30 mouse cellular contexts compared by ENCODE assay signal in genomic region chr10:76872736-76873135, GRCm38 (mm10).
DNase-seq lines count a peak whose midpoint lies in the region; ATAC-seq lines count a peak whose summit lies in the region.
"Had no signal": no experiment of that assay in that cellular context is flagged by ENCODE, and none has a peak within 500 bp of the region (broad histone marks: within the 10 kb centered on the region; RNA-seq: fewer than 3 reads in every experiment).

No protein-coding gene starts in this region.

- peaks cover 11% of the 10 kb centered on the region for H3K4me1 ChIP-seq in neural tube, embryonic 15.5 days
- H3K4me1 ChIP-seq: limb, embryonic 13.5 days; megakaryocyte, embryonic 14.5 days; neural tube, embryonic 12.5 days; stomach, embryonic 15.5 days had no signal

- H3K4me2 ChIP-seq in neural tube, embryonic 15.5 days: no peak overlapping the region
- H3K4me2 ChIP-seq: embryonic facial prominence, embryonic 12.5 days; heart, embryonic 12.5 days; hindbrain, embryonic 13.5 days; limb, embryonic 13.5 days; liver, embryonic 12.5 days; midbrain, embryonic 12.5 days; neural tube, embryonic 12.5 days; stomach, embryonic 15.5 days had no signal

- no peak for ATAC-seq in neural tube, embryonic 15.5 days (ENCODE audit: low FRiP score)
- ATAC-seq: activated CD4-positive, CD25-positive, alpha-beta regulatory T cell, adult 4 months; CD4-positive, CD25-positive, alpha-beta regulatory T cell, adult 4 months; forebrain, embryonic 14.5 days; intestine, embryonic 16.5 days; liver, embryonic 12.5 days; liver, postnatal 0 days had no signal

- H3K36me3 ChIP-seq in neural tube, embryonic 15.5 days: no peaks in the 10 kb centered on the region
- H3K36me3 ChIP-seq: embryonic facial prominence, embryonic 12.5 days; heart, embryonic 12.5 days; hindbrain, embryonic 13.5 days; limb, embryonic 13.5 days; liver, embryonic 12.5 days; midbrain, embryonic 12.5 days; neural tube, embryonic 12.5 days; stomach, embryonic 15.5 days had no signal

- no peak overlapping the region for H3K27ac ChIP-seq in neural tube, embryonic 15.5 days (replicated peaks)
- H3K27ac ChIP-seq: embryonic facial prominence, embryonic 12.5 days; hindbrain, embryonic 13.5 days; left cerebral cortex, adult 2 months; limb, embryonic 13.5 days; liver, embryonic 12.5 days; midbrain, embryonic 12.5 days; neural tube, embryonic 12.5 days; stomach, embryonic 15.5 days had no signal

- 90% methylated on average over 8 of the region's 8 CpGs for WGBS in neural tube, embryonic 15.5 days

- no peak overlapping the region for H3K9ac ChIP-seq in neural tube, embryonic 15.5 days (replicated peaks)
- H3K9ac ChIP-seq: embryonic facial prominence, embryonic 12.5 days; heart, embryonic 12.5 days; hindbrain, embryonic 13.5 days; limb, embryonic 13.5 days; liver, embryonic 12.5 days; liver, postnatal 0 days; midbrain, embryonic 12.5 days; neural tube, embryonic 12.5 days; stomach, embryonic 15.5 days had no signal

- no peak overlapping the region for H3K4me3 ChIP-seq in neural tube, embryonic 15.5 days (replicated peaks)
- H3K4me3 ChIP-seq: embryonic facial prominence, embryonic 12.5 days; heart, embryonic 12.5 days; hindbrain, embryonic 13.5 days; left cerebral cortex, adult 2 months; limb, embryonic 13.5 days; liver, embryonic 12.5 days; megakaryocyte, embryonic 14.5 days; midbrain, embryonic 12.5 days; myocyte; neural tube, embryonic 12.5 days; stomach, embryonic 15.5 days had no signal

- peak; percentile 28 for DNase-seq in heart, adult 11 months
- no peak for DNase-seq in heart, adult 8-10 months (ENCODE audit: low spot score)
- DNase-seq in 3T3-L1 (ENCODE audit: low read depth, low spot score): peak; percentile 59
- DNase-seq in adrenal gland, adult (ENCODE audit: inconsistent age in 2 of 2, low spot score in 1 of 2): peak; percentile 83 to 89
- DNase-seq in adrenal gland, postnatal 25 days: peak; percentile 21
- no peak for DNase-seq in right cerebral cortex, postnatal 36 days (ENCODE audit: low spot score in 2 of 2)
- DNase-seq in frontal cortex, postnatal 10 days (ENCODE audit: low spot score in 2 of 2): no peak
- DNase-seq: cerebellum, adult 8-10 months; gastrocnemius, postnatal 25 days; heart, adult 18-20 months; heart, postnatal 4 days; kidney, postnatal 14 days; liver, postnatal 0 days; lung, postnatal 36 days had no signal

- no peaks in the 10 kb centered on the region for H3K9me3 ChIP-seq in neural tube, embryonic 15.5 days (replicated peaks)
- H3K9me3 ChIP-seq: embryonic facial prominence, embryonic 12.5 days; heart, embryonic 12.5 days; hindbrain, embryonic 13.5 days; limb, embryonic 13.5 days; liver, embryonic 12.5 days; megakaryocyte, embryonic 14.5 days; midbrain, embryonic 12.5 days; neural tube, embryonic 12.5 days; stomach, embryonic 15.5 days had no signal

- H3K27me3 ChIP-seq in neural tube, embryonic 15.5 days (replicated peaks): no peaks in the 10 kb centered on the region
- H3K27me3 ChIP-seq: embryonic facial prominence, embryonic 12.5 days; heart, embryonic 12.5 days; hindbrain, embryonic 13.5 days; limb, embryonic 13.5 days; liver, embryonic 12.5 days; midbrain, embryonic 12.5 days; neural tube, embryonic 12.5 days; stomach, embryonic 15.5 days had no signal

Comparison
In these comparisons a context has a peak if more than half of its experiments do, and no peak if none do; other contexts are left out.
1. DNase-seq: peak in heart, adult 11 months (single experiment), 3T3-L1 (single experiment), adrenal gland, adult (2 of 2) and adrenal gland, postnatal 25 days (single experiment); none in heart, adult 8-10 months (single experiment), right cerebral cortex, postnatal 36 days (0 of 2) and frontal cortex, postnatal 10 days (0 of 2).